Mouse (Mus musculus): ENCODE results near the gene Plcd1.

DNA sequence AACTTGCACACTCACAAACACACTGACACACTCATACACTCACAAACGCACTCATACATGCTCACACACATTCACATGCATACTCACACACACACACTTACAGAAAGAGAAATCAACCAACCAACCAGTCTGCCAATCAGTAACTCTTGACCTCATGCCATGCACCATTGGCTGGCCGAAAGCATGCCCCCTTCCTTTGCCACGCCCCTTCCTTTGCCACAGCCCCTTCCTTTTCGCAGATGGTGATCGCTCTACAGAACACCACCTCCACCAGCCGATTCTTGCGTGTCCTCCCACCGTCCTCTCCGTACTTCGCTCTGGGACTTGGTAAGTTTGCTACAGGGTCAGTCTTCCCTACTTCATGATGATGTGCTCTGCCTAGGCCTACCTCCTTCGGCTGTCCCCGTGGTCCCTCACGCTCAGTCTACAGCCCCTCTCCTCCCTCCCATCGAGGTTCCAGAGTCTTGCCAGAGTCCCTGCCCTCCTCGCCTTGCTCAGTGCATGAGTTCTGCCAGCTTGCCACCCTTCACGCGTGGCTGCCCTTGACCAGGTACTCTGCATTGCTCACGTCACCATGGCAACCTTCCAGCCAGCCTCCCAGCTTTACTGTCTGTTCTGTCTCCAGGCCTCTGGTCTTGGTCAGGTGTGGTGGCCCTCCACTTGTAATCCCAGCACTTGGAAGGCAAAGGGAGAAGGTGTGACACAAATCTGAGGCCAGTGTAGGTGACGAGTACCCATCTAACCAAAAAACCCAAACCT, 26.3 kb upstream of the Plcd1 start:
- TF ChIP-seq POLR2A (IDR thresholded peaks at IDR 0.05; ENCODE audit: insufficient read length, low read depth) (no peak), E2F4 (IDR thresholded peaks at IDR 0.05; ENCODE audit: insufficient read depth) (no peak), MYOG (IDR thresholded peaks at IDR 0.05; ENCODE audit: control insufficient read depth in 1 of 3, insufficient read depth in 1 of 3, insufficient read length in 2 of 3, low read depth in 2 of 3) (no peak), TCF12 (IDR thresholded peaks at IDR 0.05; ENCODE audit: insufficient read depth, poor library complexity, severe bottlenecking) (no peak), USF1 (IDR thresholded peaks at IDR 0.05; ENCODE audit: low read depth) (no peak), CEBPB (IDR thresholded peaks at IDR 0.05; ENCODE audit: insufficient read depth, poor library complexity, severe bottlenecking) (no peak)

Data from myocyte (in vitro differentiated cells).